Mouse (Mus musculus): ENCODE results near the gene Ppox. TPM values are rescaled to one million over a fixed set of nuclear protein-coding genes. Genes with fewer than 3 reads are reported as not detected.
"Not testable (repeated sequence)": the region's sequence is repeated elsewhere in the genome, so short reads cannot be mapped to it uniquely, and the experiment has no call there.

The Ppox gene
- polyA plus RNA-seq, 1 experiment from 2014 or later = 64.9 TPM

- Histone ChIP-seq H3K9ac (peak within 1 kb of the TSS; percentile 73), H3K4me1 (peaks cover 81% of the 10 kb centered on the region), H3K4me3 (peak within 1 kb of the TSS; percentile 52), H3K9me3 (no peaks in the 10 kb centered on the region), H3K36me3 (peaks cover 26% of the 10 kb centered on the region), H3K27ac (peak within 1 kb of the TSS; percentile 96), H3K4me2 (peak within 1 kb of the TSS; percentile 84), H3K27me3 (no peaks in the 10 kb centered on the region)
- WGBS = 5% methylated on average over 5 of the region's 5 CpGs
- ATAC-seq (ENCODE audit: insufficient number of reproducible peaks, insufficient read depth, low FRiP score, low TSS enrichment, low read depth) = no peak
These were observed 30.9 kb downstream of the Ppox start, which contains the start of gene Adamts4 for GRCm38 (mm10) chr1:171249913-171250600. Gene Adamts4 (plus strand): TSS chr1:171250421.

- peaks cover 82% of the 10 kb centered on the region for H3K4me1 ChIP-seq
- H3K9ac ChIP-seq = no peak overlapping the region
These were observed 32.4 kb downstream of the Ppox start for GRCm38 (mm10) chr1:171248386-171249226.

GRCm38 (mm10) chr1:171247916-171248315 is 33.1 kb downstream of the Ppox start:
- Histone ChIP-seq H3K4me2 (peak overlapping the region; percentile 75), H3K27ac (peak overlapping the region; percentile 96), H3K27me3 (no peaks in the 10 kb centered on the region), H3K9me3 (no peaks in the 10 kb centered on the region), H3K9ac (peak overlapping the region; percentile 67), H3K4me1 (peaks cover 76% of the 10 kb centered on the region), H3K36me3 (peaks cover 24% of the 10 kb centered on the region), H3K4me3 (peak overlapping the region; percentile 79)
- no peak for ATAC-seq (ENCODE audit: insufficient number of reproducible peaks, insufficient read depth, low FRiP score, low TSS enrichment, low read depth)
- 10% methylated on average over 4 of the region's 4 CpGs for WGBS

More at GRCm38 (mm10) chr1:171248386-171249226, 32.4 kb downstream of the Ppox start:
- H3K27ac ChIP-seq = peak overlapping the region; percentile 96
- H3K36me3 ChIP-seq = peaks cover 24% of the 10 kb centered on the region
- no peak for ATAC-seq (ENCODE audit: insufficient number of reproducible peaks, insufficient read depth, low FRiP score, low TSS enrichment, low read depth)
- no peaks in the 10 kb centered on the region for H3K27me3 ChIP-seq
- H3K4me3 ChIP-seq = no peak overlapping the region
- H3K4me2 ChIP-seq = peak overlapping the region; percentile 75; the same call in 1 of the 2 replicates
- no peaks in the 10 kb centered on the region for H3K9me3 ChIP-seq
- WGBS = 41% methylated on average over 3 of the region's 3 CpGs

GRCm38 (mm10) chr1:171247453-171247841 is 33.5 kb downstream of the Ppox start:
- Histone ChIP-seq H3K9ac (peak overlapping the region; percentile 67), H3K27ac (peak overlapping the region; percentile 96), H3K36me3 (peaks cover 28% of the 10 kb centered on the region), H3K27me3 (no peaks in the 10 kb centered on the region), H3K9me3 (no peaks in the 10 kb centered on the region), H3K4me1 (peaks cover 71% of the 10 kb centered on the region), H3K4me2 (peak overlapping the region; percentile 75), H3K4me3 (peak overlapping the region; percentile 79)
- 6% methylated on average over 13 of the region's 13 CpGs for WGBS
- no peak for ATAC-seq (ENCODE audit: insufficient number of reproducible peaks, insufficient read depth, low FRiP score, low TSS enrichment, low read depth)

GRCm38 (mm10) chr1:171246709-171247452 is 34.1 kb downstream of the Ppox start:
- peak overlapping the region; percentile 92 for H3K9ac ChIP-seq
- WGBS = under 1% methylated on average over 41 of the region's 41 CpGs
- peak overlapping the region; percentile 75 for H3K4me2 ChIP-seq
- H3K27me3 ChIP-seq = no peaks in the 10 kb centered on the region
- no peaks in the 10 kb centered on the region for H3K9me3 ChIP-seq
- peaks cover 65% of the 10 kb centered on the region for H3K4me1 ChIP-seq
- ATAC-seq (ENCODE audit: insufficient number of reproducible peaks, insufficient read depth, low FRiP score, low TSS enrichment, low read depth) = peak; percentile 86
- H3K27ac ChIP-seq = peak overlapping the region; percentile 96
- peak overlapping the region; percentile 79 for H3K4me3 ChIP-seq
- peaks cover 33% of the 10 kb centered on the region for H3K36me3 ChIP-seq

GRCm38 (mm10) chr1:171245353-171245752 is 35.6 kb downstream of the Ppox start:
- no peak for ATAC-seq (ENCODE audit: insufficient number of reproducible peaks, insufficient read depth, low FRiP score, low TSS enrichment, low read depth)
- peak overlapping the region; percentile 75; the same call in 1 of the 2 replicates for H3K4me2 ChIP-seq
- H3K4me1 ChIP-seq = peaks cover 50% of the 10 kb centered on the region
- no peaks in the 10 kb centered on the region for H3K9me3 ChIP-seq
- H3K9ac ChIP-seq = 0 out of 2 replicates have a peak overlapping the region, but pooled peaks have one; percentile 92
- WGBS = 68% methylated on average over 8 of the region's 8 CpGs
- H3K36me3 ChIP-seq = peaks cover 48% of the 10 kb centered on the region
- peak overlapping the region; percentile 79; the same call in 1 of the 2 replicates for H3K4me3 ChIP-seq
- H3K27ac ChIP-seq = no peak overlapping the region
- H3K27me3 ChIP-seq = no peaks in the 10 kb centered on the region

- not testable (repeated sequence) for H3K4me3 ChIP-seq, H3K27me3 ChIP-seq
- 87% methylated on average over 12 of the region's 12 CpGs for WGBS
These were observed 39.0 kb downstream of the Ppox start for GRCm38 (mm10) chr1:171241952-171242351.

GRCm38 (mm10) chr1:171240911-171241310 is 40.1 kb downstream of the Ppox start:
- no peak for ATAC-seq (ENCODE audit: insufficient number of reproducible peaks, insufficient read depth, low FRiP score, low TSS enrichment, low read depth)
- no peaks in the 10 kb centered on the region for H3K9me3 ChIP-seq
- H3K4me2 ChIP-seq = no peak overlapping the region
- H3K27me3 ChIP-seq = no peaks in the 10 kb centered on the region
- H3K9ac ChIP-seq = no peak overlapping the region
- WGBS = 88% methylated on average over 10 of the region's 10 CpGs
- no peak overlapping the region for H3K4me3 ChIP-seq
- H3K36me3 ChIP-seq = peaks cover 92% of the 10 kb centered on the region
- H3K4me1 ChIP-seq = peaks cover 14% of the 10 kb centered on the region
- no peak overlapping the region for H3K27ac ChIP-seq

More at GRCm38 (mm10) chr1:171241952-171242351, 39.0 kb downstream of the Ppox start:
- not testable (repeated sequence) for H3K27ac ChIP-seq; H3K9me3 ChIP-seq; H3K4me2 ChIP-seq; ATAC-seq (ENCODE audit: insufficient number of reproducible peaks, insufficient read depth, low FRiP score, low TSS enrichment, low read depth); H3K9ac ChIP-seq
- Histone ChIP-seq H3K36me3 (peaks cover 82% of the 10 kb centered on the region), H3K4me1 (peaks cover 19% of the 10 kb centered on the region)

- no peak overlapping the region for H3K4me2 ChIP-seq
- H3K9me3 ChIP-seq = no peaks in the 10 kb centered on the region
- H3K27me3 ChIP-seq = no peaks in the 10 kb centered on the region
- peaks cover 96% of the 10 kb centered on the region for H3K36me3 ChIP-seq
- 74% methylated on average over 15 of the region's 15 CpGs for WGBS
- H3K27ac ChIP-seq = no peak overlapping the region
- H3K9ac ChIP-seq = no peak overlapping the region
- no peak for ATAC-seq (ENCODE audit: insufficient number of reproducible peaks, insufficient read depth, low FRiP score, low TSS enrichment, low read depth)
- no peak overlapping the region for H3K4me3 ChIP-seq
- peaks cover 6% of the 10 kb centered on the region for H3K4me1 ChIP-seq
These were observed 40.8 kb downstream of the Ppox start for GRCm38 (mm10) chr1:171239992-171240744.

GRCm38 (mm10) chr1:171238463-171238862 is 42.5 kb downstream of the Ppox start:
- 75% methylated on average over 14 of the region's 14 CpGs for WGBS
- peaks cover 99% of the 10 kb centered on the region for H3K36me3 ChIP-seq

More at GRCm38 (mm10) chr1:171238463-171238862, 42.5 kb downstream of the Ppox start:
- Histone ChIP-seq H3K9ac (no peak overlapping the region), H3K27ac (no peak overlapping the region), H3K4me2 (no peak overlapping the region), H3K9me3 (no peaks in the 10 kb centered on the region), H3K4me3 (no peak overlapping the region), H3K27me3 (no peaks in the 10 kb centered on the region), H3K4me1 (no peaks in the 10 kb centered on the region)
- no peak for ATAC-seq (ENCODE audit: insufficient number of reproducible peaks, insufficient read depth, low FRiP score, low TSS enrichment, low read depth)

Data from embryonic facial prominence, embryonic 13.5 days (tissue).